Mouse (Mus musculus) neural tube, embryonic 10.5 days (tissue): ENCODE results near the gene Rcn1.

Experiments used
- DNase-seq: peaks from one replicate; pipeline ENCODE4 v3.0.0-alpha.2; 2017; ENCODE audit warnings: low spot score; ENCODE audit errors: extremely low spot score

Gene Rcn1

GRCm38 (mm10) chr2:105394375-105394774 lies 4.7 kb downstream of the Rcn1 start:
- DNase-seq, result no peak

GRCm38 (mm10) chr2:105392514-105392913 lies 6.6 kb downstream of the Rcn1 start:
- no peak for DNase-seq

- no peak for DNase-seq
These were observed 7.7 kb downstream of the Rcn1 start for GRCm38 (mm10) chr2:105391414-105391784.

- no peak for DNase-seq
These were observed 8.3 kb downstream of the Rcn1 start for GRCm38 (mm10) chr2:105390653-105391413.

- no peak for DNase-seq
These were observed 9.9 kb downstream of the Rcn1 start for GRCm38 (mm10) chr2:105389007-105389890.

GRCm38 (mm10) chr2:105386418-105386817 lies 12.7 kb downstream of the Rcn1 start:
- DNase-seq, result no peak

- no peak for DNase-seq
These were observed 14.1 kb downstream of the Rcn1 start for GRCm38 (mm10) chr2:105384998-105385397.

- no peak for DNase-seq
These were observed 16.1 kb downstream of the Rcn1 start for GRCm38 (mm10) chr2:105383063-105383462.

GRCm38 (mm10) chr2:105380757-105381319 lies 18.3 kb downstream of the Rcn1 start:
- no peak for DNase-seq

- DNase-seq, result no peak
These were observed 19.4 kb downstream of the Rcn1 start for GRCm38 (mm10) chr2:105379682-105380081.

- no peak for DNase-seq
These were observed 23.4 kb downstream of the Rcn1 start for GRCm38 (mm10) chr2:105375705-105376104.

- no peak for DNase-seq
These were observed 23.9 kb downstream of the Rcn1 start for GRCm38 (mm10) chr2:105375261-105375660.

- DNase-seq, result no peak
These were observed 25.5 kb downstream of the Rcn1 start for GRCm38 (mm10) chr2:105373658-105374057.

GRCm38 (mm10) chr2:105372727-105373126 lies 26.4 kb downstream of the Rcn1 start:
- DNase-seq, result no peak

- DNase-seq, result no peak
These were observed 27.0 kb downstream of the Rcn1 start for GRCm38 (mm10) chr2:105372156-105372555.

- no peak for DNase-seq
These were observed 28.4 kb downstream of the Rcn1 start for GRCm38 (mm10) chr2:105370698-105371097.

- DNase-seq, result no peak
These were observed 28.9 kb downstream of the Rcn1 start for GRCm38 (mm10) chr2:105370240-105370639.

GRCm38 (mm10) chr2:105367623-105368022 lies 31.5 kb downstream of the Rcn1 start:
- DNase-seq, result no peak

- no peak for DNase-seq
These were observed 41.1 kb downstream of the Rcn1 start for GRCm38 (mm10) chr2:105358040-105358439.

GRCm38 (mm10) chr2:105356791-105357190 lies 42.3 kb downstream of the Rcn1 start:
- no peak for DNase-seq

- DNase-seq, result no peak
These were observed 50.2 kb downstream of the Rcn1 start for GRCm38 (mm10) chr2:105348886-105349285.

- no peak for DNase-seq
These were observed 59.1 kb downstream of the Rcn1 start for GRCm38 (mm10) chr2:105339993-105340392.
